Mouse (Mus musculus) lung, adult 2 months (tissue): ENCODE results near the gene AC124502.3. TPM values are rescaled to one million over a fixed set of nuclear protein-coding genes. Genes with fewer than 3 reads are reported as not detected.
"Not testable (repeated sequence)": the region's sequence is repeated elsewhere in the genome, so short reads cannot be mapped to it uniquely, and the experiment has no call there.

Source experiments
- DNase-seq: peaks from one replicate; pipeline ENCODE4 v3.0.0; 2022
- H3K4me1 ChIP-seq: fragments of 200-500 bp; 2 replicates; pipeline ENCODE4 v1.6.1; 2011; ENCODE audit warnings: low read length; ENCODE audit not compliant: control insufficient read depth, insufficient read depth
- H3K4me3 ChIP-seq: fragments of 200-500 bp; replicated peaks from 2 replicates; pipeline ENCODE3; 2011; ENCODE audit warnings: low read depth, mild to moderate bottlenecking, control low read depth, low read length; ENCODE audit errors: extremely low read depth
- CTCF ChIP-seq: fragments of 200-500 bp; IDR thresholded peaks from 2 replicates; pipeline ENCODE4 v1.5.1; 2011; ENCODE audit warnings: mild to moderate bottlenecking, low read length, control low read depth; ENCODE audit not compliant: insufficient read depth
- POLR2A ChIP-seq: fragments of 200-500 bp; IDR thresholded peaks from 2 replicates; pipeline ENCODE4 v1.6.1; 2011; ENCODE audit warnings: low read depth, mild to moderate bottlenecking, control low read depth, low read length, borderline replicate concordance; ENCODE audit errors: extremely low read depth
- WGBS: fragments of 180-500 bp; shearing (Covaris S2); methylation state at CpG from one replicate; pipeline ENCODE4 v1.1.7; 2018; 5-methylcytosine and 5-hydroxymethylcytosine counted together
- polyA plus RNA-seq: library from polyadenylated mRNA; depleted of rRNA; stranded (reverse); fragments of >200 nt; gene quantifications from 2 replicates; pipeline ENCODE4 v1.2.3, GENCODE M21; 2012

Gene AC124502.3
- polyA plus RNA-seq, 1 experiment = 0.58 TPM

DNA sequence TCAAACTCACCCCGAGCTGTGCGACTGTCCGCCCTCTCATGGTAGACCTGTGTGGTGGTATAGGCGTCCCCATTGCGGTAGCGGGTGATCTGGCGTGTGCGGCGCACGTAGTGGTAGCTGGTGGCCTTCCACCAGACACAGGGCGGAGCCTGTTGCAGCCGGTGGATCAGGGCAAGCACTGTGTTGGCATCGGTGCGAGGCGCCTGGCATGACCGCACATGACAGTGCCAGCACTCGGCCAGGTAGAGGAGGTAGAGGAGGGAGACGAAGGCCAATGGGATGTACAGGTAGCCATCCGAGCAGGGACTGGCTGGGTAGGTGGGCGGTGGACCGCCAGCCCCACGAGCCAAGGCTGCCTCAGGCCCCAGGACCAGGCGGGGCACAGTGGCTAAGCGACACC lies 43.9 kb downstream of the AC124502.3 start:
- Histone ChIP-seq H3K4me3 (no peak overlapping the region), H3K4me1 (no peaks in the 10 kb centered on the region; the same call in 1 of the 2 replicates)
- DNase-seq = no peak
- 68% methylated on average over 24 of the region's 24 CpGs for WGBS
- TF ChIP-seq POLR2A (no peak), CTCF (no peak)

DNA sequence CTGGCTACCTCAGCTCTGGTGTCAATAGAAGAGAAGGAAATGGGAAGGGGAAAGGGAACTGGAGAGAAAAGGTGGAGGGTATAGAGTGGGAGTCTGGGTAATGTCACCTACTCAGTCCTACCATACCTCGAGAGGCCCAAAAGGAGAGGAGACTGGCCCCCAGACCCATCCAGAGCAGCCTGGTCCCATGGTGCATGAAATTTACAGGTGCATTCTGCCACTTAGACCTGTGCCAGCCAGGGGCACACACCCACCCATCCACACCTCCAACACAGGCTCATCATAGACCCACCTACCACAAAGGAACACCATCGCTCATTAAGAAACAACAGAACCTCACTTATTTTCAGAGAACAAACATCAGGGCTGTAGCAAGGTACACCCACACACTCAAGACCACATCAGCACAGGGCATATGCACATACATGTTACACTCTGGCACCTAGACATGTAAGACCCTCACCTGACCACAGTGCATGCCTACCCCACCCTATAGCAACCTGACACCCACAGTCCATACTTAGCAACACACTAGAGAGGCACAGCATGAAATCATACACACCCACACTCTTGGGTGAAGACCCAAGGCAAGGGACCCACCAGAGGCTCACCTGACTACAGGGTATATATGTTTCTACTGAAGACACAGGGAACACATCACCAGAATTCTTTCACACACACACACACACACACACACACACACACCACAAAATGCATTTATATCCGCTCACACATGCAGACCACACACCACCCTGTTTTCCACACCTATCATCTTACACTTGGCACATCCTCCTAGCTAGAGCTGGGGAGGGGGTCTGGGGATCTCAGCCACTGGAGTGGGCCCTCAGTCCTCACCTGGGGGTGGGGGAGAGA lies 45.5 kb downstream of the AC124502.3 start:
- Histone ChIP-seq H3K4me3 (no peak overlapping the region), H3K4me1 (peaks cover 4% of the 10 kb centered on the region)
- WGBS = 61% methylated on average over 3 of the region's 3 CpGs
- no peak for TF ChIP-seq CTCF
- no peak for TF ChIP-seq POLR2A
- no peak for DNase-seq

DNA sequence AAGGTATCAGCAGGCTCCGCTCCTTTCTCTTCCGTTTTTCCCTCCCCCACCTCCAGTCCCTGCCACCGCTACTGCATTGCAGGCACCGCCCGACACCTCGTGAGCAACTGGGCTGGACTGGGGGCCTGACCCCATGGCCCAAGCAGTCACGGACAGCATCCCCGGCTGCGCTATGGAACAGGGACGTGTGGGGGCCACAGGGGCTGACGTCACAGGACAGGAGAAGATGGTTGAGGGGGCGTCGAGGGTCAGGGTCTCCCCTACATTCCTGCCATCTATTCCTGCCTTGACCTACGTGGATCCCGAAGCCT lies 46.1 kb downstream of the AC124502.3 start:
- 4% methylated on average over 15 of the region's 15 CpGs for WGBS
- no peak for DNase-seq
- H3K4me1 ChIP-seq = peaks cover 5% of the 10 kb centered on the region
- no peak for TF ChIP-seq POLR2A
- TF ChIP-seq CTCF = no peak
- H3K4me3 ChIP-seq = peak overlapping the region; percentile 52

DNA sequence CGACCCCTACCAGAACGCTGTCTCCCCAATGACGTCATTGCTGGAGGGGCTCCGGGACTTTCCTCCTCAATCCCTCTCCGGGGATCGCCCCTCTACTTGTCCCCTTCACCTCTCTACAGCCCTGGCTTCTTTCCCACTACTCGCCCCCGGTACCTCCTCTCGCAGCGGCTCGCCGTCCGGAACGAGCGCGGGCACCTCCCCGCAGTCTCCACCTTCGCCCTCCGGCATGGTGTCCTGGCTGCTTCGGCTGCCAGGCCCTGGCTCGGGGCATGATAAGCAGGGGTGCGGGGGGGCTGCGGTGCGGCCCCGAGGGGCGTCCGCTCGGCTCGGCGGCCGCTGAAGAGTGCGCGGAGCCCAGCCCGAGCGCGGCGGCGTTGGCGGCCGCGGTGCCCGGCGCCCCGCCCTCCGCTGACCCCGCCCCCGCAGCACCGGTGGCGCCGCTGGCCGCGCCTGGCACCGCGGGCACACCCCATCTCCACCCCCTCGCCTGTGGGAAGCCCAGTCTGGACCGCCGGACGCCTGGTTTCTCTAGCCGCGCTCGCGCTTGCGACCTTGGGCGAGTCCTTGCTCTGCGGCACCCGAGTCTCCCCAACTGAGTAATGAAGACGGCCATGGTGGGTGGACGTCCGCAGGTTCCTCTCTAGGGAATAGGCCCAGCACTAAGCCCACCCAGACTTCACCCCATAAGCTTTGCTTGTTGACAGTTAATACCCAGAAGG lies 46.6 kb downstream of the AC124502.3 start, which contains the start of gene Tmem151a:
Tmem151a (minus strand) TSS at position 387 of the 719 bp plus-strand sequence.
- under 1% methylated on average over 68 of the region's 69 CpGs for WGBS
- Histone ChIP-seq H3K4me3 (peak within 1 kb of the TSS; percentile 52), H3K4me1 (peaks cover 5% of the 10 kb centered on the region)
- TF ChIP-seq POLR2A = no peak
- no peak for TF ChIP-seq CTCF
- DNase-seq = peak; percentile 49

GRCm38 (mm10) chr19:5086533-5086932 lies 47.8 kb downstream of the AC124502.3 start:
- H3K4me3 ChIP-seq, DNase-seq, H3K4me1 ChIP-seq: not testable (repeated sequence)
- 51% methylated on average over 4 of the region's 4 CpGs for WGBS

DNA sequence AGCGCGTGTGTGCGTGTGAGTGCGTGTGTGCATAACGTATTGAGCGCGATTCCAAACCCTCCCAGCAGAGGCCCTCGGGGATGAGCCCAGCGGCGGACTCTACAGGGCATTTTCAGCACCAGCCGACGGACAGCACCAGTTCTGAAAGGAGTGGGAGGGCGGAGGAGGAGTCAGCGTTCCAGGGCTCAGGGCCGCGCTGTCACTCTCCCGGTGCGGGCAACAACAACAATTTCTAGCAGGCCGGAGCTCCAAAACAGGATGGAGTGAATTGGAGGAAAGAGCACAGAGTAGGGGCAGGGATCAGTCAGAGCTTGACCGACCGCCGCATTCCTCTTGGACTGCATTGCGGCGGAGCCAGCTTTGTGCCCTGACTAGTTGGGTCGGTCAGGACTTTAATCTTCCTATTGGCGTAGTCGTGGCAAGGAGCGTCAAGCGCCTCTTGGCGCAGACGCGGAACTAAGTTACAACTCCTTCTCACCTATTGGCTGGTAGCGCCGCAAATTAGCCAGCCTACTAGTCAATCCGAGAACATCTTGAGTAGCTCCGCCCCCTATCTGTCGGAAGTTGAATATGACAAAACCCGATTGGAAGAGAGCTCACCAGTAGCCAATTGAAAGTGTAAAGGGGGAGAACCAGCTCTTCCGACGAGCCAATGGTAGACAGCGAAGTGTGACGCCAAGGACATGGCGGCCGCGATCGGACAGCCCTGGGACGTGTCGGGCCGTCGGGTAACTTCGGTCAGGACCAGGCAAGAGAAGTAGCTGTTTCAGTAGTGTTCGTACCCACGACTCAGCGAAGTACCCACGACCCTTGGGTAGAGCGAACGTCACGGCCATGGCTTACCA lies 49.4 kb downstream of the AC124502.3 start, which contains the start of gene Yif1a:
Yif1a (plus strand) TSS at position 655 of the 845 bp plus-strand sequence.
- under 1% methylated on average over 58 of the region's 58 CpGs for WGBS
- Histone ChIP-seq H3K4me3 (peak within 1 kb of the TSS; percentile 99), H3K4me1 (peaks cover 5% of the 10 kb centered on the region)
- peak; percentile 92 for DNase-seq
- TF ChIP-seq CTCF (peak; percentile 55), POLR2A (peak; percentile 95)

DNA sequence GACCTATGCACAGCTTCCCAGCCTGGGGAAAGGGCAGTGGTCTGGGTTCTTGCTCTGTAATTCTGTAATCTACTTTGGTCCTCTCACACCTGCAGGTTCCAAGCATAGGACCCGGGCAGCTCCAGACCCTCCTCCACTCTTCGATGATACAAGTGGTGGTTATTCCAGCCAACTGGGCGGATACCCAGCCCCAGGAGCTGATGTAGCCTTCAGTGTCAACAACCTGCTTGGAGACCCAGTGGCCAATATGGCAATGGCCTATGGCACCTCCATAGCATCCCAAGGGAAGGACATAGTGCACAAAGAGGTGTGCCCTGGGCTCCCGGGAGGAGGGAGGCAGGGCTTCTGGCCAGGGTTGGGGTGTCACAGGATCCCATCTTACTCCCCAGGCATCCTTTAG lies 50.6 kb downstream of the AC124502.3 start:
- H3K4me1 ChIP-seq = peaks cover 6% of the 10 kb centered on the region
- WGBS = 90% methylated on average over 4 of the region's 4 CpGs
- no peak overlapping the region for H3K4me3 ChIP-seq
- TF ChIP-seq POLR2A (no peak), CTCF (no peak)
- DNase-seq = no peak

- 91% methylated on average over 10 of the region's 10 CpGs for WGBS
- no peak for DNase-seq
Observed at GRCm38 (mm10) chr19:5092083-5092482, 53.4 kb downstream of the AC124502.3 start.

More at GRCm38 (mm10) chr19:5092083-5092482, 53.4 kb downstream of the AC124502.3 start:
- TF ChIP-seq CTCF (no peak), POLR2A (no peak)
- H3K4me1 ChIP-seq = peaks cover 6% of the 10 kb centered on the region
- H3K4me3 ChIP-seq = no peak overlapping the region
